Mouse (Mus musculus): ENCODE data around the gene Tril. TPM values are rescaled to one million over a fixed set of nuclear protein-coding genes. Genes with fewer than 3 reads are reported as not detected.

Tril gene
- polyA plus RNA-seq (2012; fragmentation: generic; extraction: Trizol), result 0.43 TPM

GRCm38 (mm10) chr6:53820486-53820985, at the start of gene Tril:
Tril (minus strand) TSS chr6:53820830.
- peak within 1 kb of the TSS; percentile 17 for H3K4me3 ChIP-seq
- peaks cover 57% of the 10 kb centered on the region for H3K27me3 ChIP-seq (ENCODE audit: control insufficient read depth, insufficient read depth, insufficient read length)
- H3K79me2 ChIP-seq (ENCODE audit: control insufficient read depth, insufficient read depth), result no peaks in the 10 kb centered on the region
- H3K4me2 ChIP-seq (ENCODE audit: low read depth), result peak within 1 kb of the TSS; percentile 70
- no peaks in the 10 kb centered on the region for H3K36me3 ChIP-seq (ENCODE audit: control insufficient read depth, insufficient read depth)
- H3ac ChIP-seq (ENCODE audit: control insufficient read depth, insufficient read length), result no peak within 1 kb of the TSS
- TF ChIP-seq MYOG (IDR thresholded peaks at IDR 0.05; ENCODE audit: control insufficient read depth in 1 of 3, insufficient read depth in 1 of 3, insufficient read length in 2 of 3, low read depth in 2 of 3) (peak in 1 of 3 experiments; percentile 12), MYOD1 (IDR thresholded peaks at IDR 0.05; ENCODE audit: control insufficient read depth in 1 of 3, insufficient read length in 2 of 3, low read depth in 2 of 3) (no peak)

- Histone ChIP-seq H3K4me3 (no peak overlapping the region), H3K4me2 (ENCODE audit: low read depth) (no peak overlapping the region), H3K79me2 (ENCODE audit: control insufficient read depth, insufficient read depth) (no peaks in the 10 kb centered on the region), H3ac (ENCODE audit: control insufficient read depth, insufficient read length) (no peak overlapping the region), H3K27me3 (ENCODE audit: control insufficient read depth, insufficient read depth, insufficient read length) (peaks cover 34% of the 10 kb centered on the region), H3K36me3 (ENCODE audit: control insufficient read depth, insufficient read depth) (no peaks in the 10 kb centered on the region)
- TF ChIP-seq MYOD1 (IDR thresholded peaks at IDR 0.05; ENCODE audit: control insufficient read depth in 1 of 3, insufficient read length in 2 of 3, low read depth in 2 of 3) (no peak), MYOG (IDR thresholded peaks at IDR 0.05; ENCODE audit: control insufficient read depth in 1 of 3, insufficient read depth in 1 of 3, insufficient read length in 2 of 3, low read depth in 2 of 3) (no peak), TCF12 (IDR thresholded peaks at IDR 0.05; ENCODE audit: insufficient read depth, poor library complexity, severe bottlenecking) (no peak), SRF (IDR thresholded peaks at IDR 0.05; ENCODE audit: control insufficient read depth, insufficient read length, low read depth) (no peak), POLR2AphosphoS2 (IDR thresholded peaks at IDR 0.05; ENCODE audit: insufficient read length, low read depth) (no peak), USF1 (IDR thresholded peaks at IDR 0.05; ENCODE audit: low read depth) (no peak), POLR2A (IDR thresholded peaks at IDR 0.05; ENCODE audit: insufficient read length, low read depth) (no peak), MAX (IDR thresholded peaks at IDR 0.05; ENCODE audit: low read depth) (no peak), E2F4 (IDR thresholded peaks at IDR 0.05; ENCODE audit: insufficient read depth) (no peak), REST (IDR thresholded peaks at IDR 0.05; ENCODE audit: insufficient read depth, insufficient read length) (no peak)
These were observed 42.4 kb upstream of the Tril start for GRCm38 (mm10) chr6:53863011-53863410.

GRCm38 (mm10) chr6:53859106-53859505, 38.5 kb upstream of the Tril start:
- Histone ChIP-seq H3ac (ENCODE audit: control insufficient read depth, insufficient read length) (no peak overlapping the region), H3K79me2 (ENCODE audit: control insufficient read depth, insufficient read depth) (no peaks in the 10 kb centered on the region), H3K4me2 (ENCODE audit: low read depth) (no peak overlapping the region), H3K36me3 (ENCODE audit: control insufficient read depth, insufficient read depth) (no peaks in the 10 kb centered on the region), H3K4me3 (no peak overlapping the region), H3K27me3 (ENCODE audit: control insufficient read depth, insufficient read depth, insufficient read length) (peaks cover 13% of the 10 kb centered on the region)
- no peak for TF ChIP-seq CEBPB (IDR thresholded peaks at IDR 0.05; ENCODE audit: insufficient read depth, poor library complexity, severe bottlenecking)
- no peak for TF ChIP-seq E2F4 (IDR thresholded peaks at IDR 0.05; ENCODE audit: insufficient read depth)
- TF ChIP-seq POLR2AphosphoS2 (IDR thresholded peaks at IDR 0.05; ENCODE audit: insufficient read length, low read depth), result no peak
- peak in 1 of 3 experiments; percentile 43 for TF ChIP-seq MYOG (IDR thresholded peaks at IDR 0.05; ENCODE audit: control insufficient read depth in 1 of 3, insufficient read depth in 1 of 3, insufficient read length in 2 of 3, low read depth in 2 of 3)

GRCm38 (mm10) chr6:53857822-53858221, 37.2 kb upstream of the Tril start:
- TF ChIP-seq MYOG (IDR thresholded peaks at IDR 0.05; ENCODE audit: control insufficient read depth in 1 of 3, insufficient read depth in 1 of 3, insufficient read length in 2 of 3, low read depth in 2 of 3), result no peak
- no peak for TF ChIP-seq SRF (IDR thresholded peaks at IDR 0.05; ENCODE audit: control insufficient read depth, insufficient read length, low read depth)
- no peak for TF ChIP-seq MAX (IDR thresholded peaks at IDR 0.05; ENCODE audit: low read depth)
- TF ChIP-seq E2F4 (IDR thresholded peaks at IDR 0.05; ENCODE audit: insufficient read depth), result no peak
- no peak for TF ChIP-seq CEBPB (IDR thresholded peaks at IDR 0.05; ENCODE audit: insufficient read depth, poor library complexity, severe bottlenecking)
- no peak for TF ChIP-seq USF1 (IDR thresholded peaks at IDR 0.05; ENCODE audit: low read depth)
- no peak for TF ChIP-seq MYOD1 (IDR thresholded peaks at IDR 0.05; ENCODE audit: control insufficient read depth in 1 of 3, insufficient read length in 2 of 3, low read depth in 2 of 3)
- no peak for TF ChIP-seq TCF3 (IDR thresholded peaks at IDR 0.05; ENCODE audit: insufficient read length, low read depth)
- no peak for TF ChIP-seq TCF12 (IDR thresholded peaks at IDR 0.05; ENCODE audit: insufficient read depth, poor library complexity, severe bottlenecking)
- TF ChIP-seq POLR2A (IDR thresholded peaks at IDR 0.05; ENCODE audit: insufficient read length, low read depth), result no peak
- no peak for TF ChIP-seq REST (IDR thresholded peaks at IDR 0.05; ENCODE audit: insufficient read depth, insufficient read length)
- no peak for TF ChIP-seq POLR2AphosphoS2 (IDR thresholded peaks at IDR 0.05; ENCODE audit: insufficient read length, low read depth)
- no peak overlapping the region for H3ac ChIP-seq (ENCODE audit: control insufficient read depth, insufficient read length)
- H3K4me2 ChIP-seq (ENCODE audit: low read depth), result no peak overlapping the region

GRCm38 (mm10) chr6:53856775-53857174, 36.1 kb upstream of the Tril start:
- Histone ChIP-seq H3K4me3 (no peak overlapping the region), H3K36me3 (ENCODE audit: control insufficient read depth, insufficient read depth) (no peaks in the 10 kb centered on the region), H3ac (ENCODE audit: control insufficient read depth, insufficient read length) (no peak overlapping the region), H3K4me2 (ENCODE audit: low read depth) (no peak overlapping the region), H3K79me2 (ENCODE audit: control insufficient read depth, insufficient read depth) (no peaks in the 10 kb centered on the region), H3K27me3 (ENCODE audit: control insufficient read depth, insufficient read depth, insufficient read length) (peaks cover 5% of the 10 kb centered on the region)
- TF ChIP-seq POLR2A (IDR thresholded peaks at IDR 0.05; ENCODE audit: insufficient read length, low read depth) (no peak), USF1 (IDR thresholded peaks at IDR 0.05; ENCODE audit: low read depth) (no peak), MAX (IDR thresholded peaks at IDR 0.05; ENCODE audit: low read depth) (no peak), CEBPB (IDR thresholded peaks at IDR 0.05; ENCODE audit: insufficient read depth, poor library complexity, severe bottlenecking) (no peak), POLR2AphosphoS2 (IDR thresholded peaks at IDR 0.05; ENCODE audit: insufficient read length, low read depth) (no peak), E2F4 (IDR thresholded peaks at IDR 0.05; ENCODE audit: insufficient read depth) (no peak), SRF (IDR thresholded peaks at IDR 0.05; ENCODE audit: control insufficient read depth, insufficient read length, low read depth) (no peak)

More at GRCm38 (mm10) chr6:53857822-53858221, 37.2 kb upstream of the Tril start:
- H3K79me2 ChIP-seq (ENCODE audit: control insufficient read depth, insufficient read depth), result no peaks in the 10 kb centered on the region
- no peak overlapping the region for H3K4me3 ChIP-seq
- H3K27me3 ChIP-seq (ENCODE audit: control insufficient read depth, insufficient read depth, insufficient read length), result peaks cover 5% of the 10 kb centered on the region
- H3K36me3 ChIP-seq (ENCODE audit: control insufficient read depth, insufficient read depth), result no peaks in the 10 kb centered on the region
